Mouse (Mus musculus) olfactory bulb, adult 2 months (tissue): ENCODE data around the gene Tat.

Experiments used
- CTCF ChIP-seq: fragments of 200-500 bp; IDR thresholded peaks from 2 replicates; pipeline ENCODE4 v1.5.1; 2012; ENCODE audit warnings: low read depth, mild to moderate bottlenecking, low read length, moderate library complexity; ENCODE audit not compliant: insufficient read depth
- POLR2A ChIP-seq: fragments of 200-500 bp; IDR thresholded peaks from 2 replicates; pipeline ENCODE4 v1.6.1; 2012; ENCODE audit warnings: mild to moderate bottlenecking, low read depth, low read length, moderate library complexity; ENCODE audit not compliant: insufficient read depth

DNA sequence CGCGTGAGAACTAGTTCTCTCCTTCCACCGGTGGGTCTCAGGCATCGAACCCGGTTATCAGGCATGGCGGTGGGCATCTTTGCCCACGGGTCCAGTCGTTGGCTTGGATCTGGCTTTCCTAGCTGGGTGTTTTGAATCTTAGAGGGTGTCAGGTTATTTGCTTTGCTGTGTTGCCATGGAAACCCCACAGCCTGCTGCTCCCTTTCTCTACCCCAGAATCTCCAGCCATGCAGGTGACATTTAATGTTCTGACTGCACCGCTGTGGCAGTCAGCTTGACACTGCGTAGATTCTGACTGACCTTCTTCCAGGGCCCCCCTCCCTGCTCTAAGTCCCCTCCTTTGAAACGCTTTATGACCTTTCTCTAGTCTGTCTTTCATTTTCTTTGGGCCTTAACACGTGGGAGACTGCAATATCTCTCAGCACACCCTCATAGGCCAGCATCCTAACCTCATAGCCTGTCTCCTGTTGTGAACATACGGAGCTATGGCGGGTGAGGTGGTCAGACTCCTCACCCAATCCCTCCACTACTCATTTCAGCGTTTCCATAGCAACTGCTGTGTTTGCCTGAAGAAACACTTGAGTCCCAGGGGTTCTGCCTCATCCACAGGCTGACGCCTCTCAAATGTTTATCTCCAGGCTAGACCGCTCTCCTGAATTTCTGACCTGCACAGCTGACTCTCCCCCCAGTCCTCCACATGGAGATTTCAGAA, 16.2 kb downstream of the Tat start:
- TF ChIP-seq CTCF (no peak), POLR2A (no peak)
